Mouse (Mus musculus) mouse embryonic stem cell (cell line): ENCODE measurements at regions not wholly inside any gene's neighbourhood (a gene's known extent, or its start where the extent isn't known, plus 50 kb on each side); places are given as distances from the start of the nearest gene placed in this dataset.

Experiments used
- in situ Hi-C, 2 experiments: fragments of 300-500 bp; cut with MboI; formaldehyde crosslinking; loops; 1 replicate in 1 of 2; 3 replicates in 1 of 2; pipeline ENCODE4 v1.14.3; 2019 to 2020; ENCODE audit warnings: low sequenced_read_pairs in 2 of 2, low pct_unique_long_range_greater_than_20kb in 1 of 2, mixed read lengths in 1 of 2; ENCODE audit not compliant: unreplicated experiment in 1 of 2

GRCm38 (mm10) chr16:29845597-29845986, 218.6 kb upstream of the Hes1 start:
- in situ Hi-C loops = no loop called here

GRCm38 (mm10) chr16:29847059-29847458, 217.1 kb upstream of the Hes1 start:
- in situ Hi-C loops = no loop called here

- in situ Hi-C loops = no loop called here
Observed at GRCm38 (mm10) chr16:29847734-29848133, 216.4 kb upstream of the Hes1 start.

- in situ Hi-C loops = no loop called here
Observed at GRCm38 (mm10) chr16:29848527-29848926, 215.7 kb upstream of the Hes1 start.

- in situ Hi-C loops = no loop called here
Observed at GRCm38 (mm10) chr16:29849511-29849910, 214.7 kb upstream of the Hes1 start.

- in situ Hi-C loops = no loop called here
Observed at GRCm38 (mm10) chr16:29850616-29851015, 213.6 kb upstream of the Hes1 start.

- in situ Hi-C loops = no loop called here
Observed at GRCm38 (mm10) chr16:29851827-29852226, 212.4 kb upstream of the Hes1 start.

- in situ Hi-C loops = no loop called here
Observed at GRCm38 (mm10) chr16:29854805-29855565, 209.2 kb upstream of the Hes1 start.

GRCm38 (mm10) chr16:29856545-29856944, 207.6 kb upstream of the Hes1 start:
- in situ Hi-C loops = no loop called here

- in situ Hi-C loops = no loop called here
Observed at GRCm38 (mm10) chr16:29858645-29859044, 205.5 kb upstream of the Hes1 start.

- in situ Hi-C loops = no loop called here
Observed at GRCm38 (mm10) chr16:29860306-29860705, 203.9 kb upstream of the Hes1 start.

- in situ Hi-C loops = no loop called here
Observed at GRCm38 (mm10) chr16:29861056-29861455, 203.1 kb upstream of the Hes1 start.

- in situ Hi-C loops = no loop called here
Observed at GRCm38 (mm10) chr16:29865075-29865740, 199.0 kb upstream of the Hes1 start.

- in situ Hi-C loops = no loop called here
Observed at GRCm38 (mm10) chr16:29871395-29871794, 192.8 kb upstream of the Hes1 start.

- in situ Hi-C loops = no loop called here
Observed at GRCm38 (mm10) chr16:29876196-29876595, 188.0 kb upstream of the Hes1 start.

GRCm38 (mm10) chr16:29877372-29878123, 186.6 kb upstream of the Hes1 start:
- in situ Hi-C loops = no loop called here

GRCm38 (mm10) chr16:29879665-29880064, 184.5 kb upstream of the Hes1 start:
- in situ Hi-C loops = no loop called here

GRCm38 (mm10) chr16:29881497-29881896, 182.7 kb upstream of the Hes1 start:
- in situ Hi-C loops = no loop called here

GRCm38 (mm10) chr16:29882226-29882972, 181.8 kb upstream of the Hes1 start:
- in situ Hi-C loops = no loop called here
